Mouse (Mus musculus) thymus, adult 2 months (tissue): ENCODE results near the gene Glis3. TPM values are rescaled to one million over a fixed set of nuclear protein-coding genes. Genes with fewer than 3 reads are reported as not detected.

Experiments used
- DNase-seq: peaks from one replicate; pipeline ENCODE4 v3.0.0; 2021
- H3K27ac ChIP-seq: fragments of 200-500 bp; 2 replicates; pipeline ENCODE4 v1.5.1; 2012; ENCODE audit warnings: low read length, control low read depth; ENCODE audit not compliant: control insufficient read depth, insufficient read depth
- H3K27me3 ChIP-seq: fragments of 200-500 bp; 2 replicates; pipeline ENCODE4 v1.6.1; 2012; ENCODE audit warnings: mild to moderate bottlenecking, low read length, moderate library complexity, mixed read lengths; ENCODE audit not compliant: control insufficient read depth, insufficient read depth
- H3K36me3 ChIP-seq: fragments of 200-500 bp; 2 replicates; pipeline ENCODE4 v1.6.1; 2012; ENCODE audit warnings: mild to moderate bottlenecking, low read length, moderate library complexity; ENCODE audit not compliant: control insufficient read depth, insufficient read depth
- H3K4me1 ChIP-seq: fragments of 200-500 bp; replicated peaks from 2 replicates; pipeline ENCODE4 v1.6.1; 2012; ENCODE audit warnings: low read length; ENCODE audit not compliant: control insufficient read depth, insufficient read depth
- H3K4me3 ChIP-seq: fragments of 200-500 bp; 2 replicates; pipeline ENCODE4 v1.5.1; 2012; ENCODE audit warnings: mild to moderate bottlenecking, low read length, control low read depth, moderate library complexity; ENCODE audit not compliant: control insufficient read depth, insufficient read depth
- CTCF ChIP-seq: fragments of 200-500 bp; IDR thresholded peaks from 2 replicates; pipeline ENCODE4 v1.5.1; 2012; ENCODE audit warnings: mild to moderate bottlenecking, control low read depth, low read length, moderate library complexity, borderline replicate concordance; ENCODE audit not compliant: control insufficient read depth, poor library complexity, insufficient read depth; ENCODE audit errors: extremely low read depth
- POLR2A ChIP-seq: fragments of 200-500 bp; IDR thresholded peaks from 2 replicates; pipeline ENCODE4 v1.6.1; 2012; ENCODE audit warnings: mild to moderate bottlenecking, low read length, control low read depth, moderate library complexity; ENCODE audit not compliant: control insufficient read depth, poor library complexity, insufficient read depth; ENCODE audit errors: extremely low read depth
- WGBS: fragments of 180-500 bp; shearing (Covaris S2); methylation state at CpG from one replicate; pipeline ENCODE4 v1.1.7; 2018; 5-methylcytosine and 5-hydroxymethylcytosine counted together
- polyA plus RNA-seq: library from polyadenylated mRNA; depleted of rRNA; stranded (reverse); fragments of >200 nt; gene quantifications from 2 replicates; pipeline ENCODE4 v1.2.3, GENCODE M21; 2012

Glis3 gene
- polyA plus RNA-seq, 1 experiment = 1.8 TPM

DNA sequence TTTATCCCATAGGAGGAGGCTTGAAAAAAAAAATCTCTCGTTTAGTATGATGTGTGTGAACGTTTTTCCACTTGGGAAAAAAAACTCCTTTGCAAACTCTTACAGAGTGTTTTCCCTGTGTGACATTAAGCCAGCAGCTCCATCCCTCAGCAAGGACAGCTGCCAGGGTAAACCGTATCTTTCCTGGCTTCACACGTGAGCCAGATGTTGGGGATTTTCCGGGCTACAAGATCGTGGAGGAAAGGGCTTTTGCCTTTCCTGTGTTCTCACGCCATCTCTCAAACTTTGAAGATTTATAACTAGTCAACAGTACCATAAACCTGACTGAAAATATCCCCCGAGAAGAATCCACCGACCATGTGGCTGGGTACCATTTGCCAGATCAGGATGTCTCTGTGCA, 256.9 kb downstream of the Glis3 start:
- no peaks in the 10 kb centered on the region for H3K27me3 ChIP-seq
- DNase-seq = no peak
- no peak overlapping the region for H3K27ac ChIP-seq
- TF ChIP-seq POLR2A = no peak
- TF ChIP-seq CTCF = no peak
- no peak overlapping the region for H3K4me3 ChIP-seq
- H3K36me3 ChIP-seq = no peaks in the 10 kb centered on the region
- no peaks in the 10 kb centered on the region for H3K4me1 ChIP-seq
- 12% methylated on average over 9 of the region's 9 CpGs for WGBS

DNA sequence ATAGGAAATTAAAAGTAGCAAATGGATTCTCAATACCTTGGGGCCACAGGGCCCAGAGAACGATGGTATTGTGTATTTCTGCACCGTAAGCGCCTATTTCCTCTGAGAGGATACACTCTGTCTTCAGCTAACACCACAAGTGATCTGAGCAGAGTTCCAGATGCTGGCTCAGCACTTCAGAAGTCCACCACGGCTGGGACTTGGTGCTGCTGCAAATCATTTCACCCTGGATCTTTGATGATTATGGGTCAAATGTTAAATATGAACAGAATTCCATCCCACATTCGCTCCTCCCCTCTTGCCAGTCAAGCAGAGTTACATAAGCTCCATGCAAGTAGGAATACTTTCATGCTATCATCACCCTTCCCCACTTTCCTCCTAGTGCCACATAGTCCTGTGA, 263.8 kb downstream of the Glis3 start:
- WGBS = 76% methylated on average over 5 of the region's 5 CpGs
- Histone ChIP-seq H3K27ac (no peak overlapping the region), H3K4me1 (no peaks in the 10 kb centered on the region), H3K4me3 (no peak overlapping the region), H3K27me3 (no peaks in the 10 kb centered on the region), H3K36me3 (no peaks in the 10 kb centered on the region)
- no peak for TF ChIP-seq CTCF
- TF ChIP-seq POLR2A = no peak
- no peak for DNase-seq

DNA sequence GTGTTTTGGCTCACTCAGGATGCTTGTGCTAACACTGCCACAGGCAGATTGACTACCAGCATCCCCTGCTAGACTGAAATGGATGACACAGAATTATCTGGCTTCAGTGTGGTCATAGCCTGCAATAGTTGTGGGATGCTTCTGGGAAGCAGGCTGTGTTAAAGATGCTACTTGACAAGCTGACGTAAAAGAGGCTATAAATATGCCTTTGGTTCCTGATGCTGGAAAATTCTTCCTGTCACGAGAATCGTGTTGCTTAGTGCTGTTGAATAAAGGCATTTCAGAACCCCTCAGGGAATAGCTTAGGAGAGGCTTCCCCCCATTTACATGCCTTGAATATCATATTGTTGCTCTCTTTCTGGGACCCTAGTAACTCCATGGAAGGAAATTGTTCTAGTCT, 271.1 kb downstream of the Glis3 start:
- TF ChIP-seq CTCF (no peak), POLR2A (no peak)
- 97% methylated on average over 3 of the region's 3 CpGs for WGBS
- no peak overlapping the region for H3K27ac ChIP-seq
- H3K27me3 ChIP-seq = no peaks in the 10 kb centered on the region
- H3K36me3 ChIP-seq = no peaks in the 10 kb centered on the region
- H3K4me3 ChIP-seq = no peak overlapping the region
- DNase-seq = no peak
- no peaks in the 10 kb centered on the region for H3K4me1 ChIP-seq

DNA sequence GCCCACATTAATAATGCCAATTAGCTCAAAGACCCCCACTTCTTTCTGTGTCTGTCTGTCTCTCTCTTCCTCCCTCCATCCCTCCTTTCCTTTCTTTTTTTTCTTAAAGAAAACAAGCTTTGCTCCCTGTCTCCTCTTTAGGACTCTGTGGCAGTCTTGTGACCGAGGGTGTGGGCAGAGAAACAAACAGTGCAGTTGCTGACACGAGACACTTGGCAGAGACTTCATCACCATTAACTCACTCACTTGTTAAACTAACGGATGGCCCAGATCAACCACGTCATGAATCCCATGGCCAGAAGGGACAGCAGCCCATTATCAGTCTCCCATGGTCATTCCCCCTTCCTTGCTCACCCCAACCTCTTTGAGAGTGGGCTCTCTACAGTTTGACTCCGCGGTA, 276.9 kb downstream of the Glis3 start:
- Histone ChIP-seq H3K4me3 (no peak overlapping the region), H3K27ac (no peak overlapping the region), H3K4me1 (no peaks in the 10 kb centered on the region), H3K27me3 (no peaks in the 10 kb centered on the region), H3K36me3 (no peaks in the 10 kb centered on the region)
- WGBS = 90% methylated on average over 6 of the region's 6 CpGs
- TF ChIP-seq CTCF = no peak
- no peak for TF ChIP-seq POLR2A
- DNase-seq = no peak

DNA sequence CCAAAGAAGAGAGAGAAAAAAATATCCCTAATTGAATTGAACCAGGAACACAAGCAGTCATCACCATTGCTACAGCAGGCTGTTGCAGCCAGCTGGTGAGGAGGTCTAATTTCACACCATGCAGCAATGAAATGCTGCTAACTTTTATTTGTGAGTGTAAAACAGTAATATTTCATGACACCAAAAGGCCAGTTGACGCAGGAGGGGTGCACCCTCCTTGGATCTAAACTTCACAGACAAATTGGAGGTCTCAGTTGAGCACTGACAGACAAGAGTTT, 284.4 kb downstream of the Glis3 start:
- Histone ChIP-seq H3K4me3 (no peak overlapping the region), H3K36me3 (no peaks in the 10 kb centered on the region), H3K4me1 (no peaks in the 10 kb centered on the region), H3K27ac (no peak overlapping the region), H3K27me3 (no peaks in the 10 kb centered on the region)
- DNase-seq = no peak
- 100% methylated on average over 1 of the region's 1 CpGs for WGBS
- TF ChIP-seq CTCF (no peak), POLR2A (no peak)

DNA sequence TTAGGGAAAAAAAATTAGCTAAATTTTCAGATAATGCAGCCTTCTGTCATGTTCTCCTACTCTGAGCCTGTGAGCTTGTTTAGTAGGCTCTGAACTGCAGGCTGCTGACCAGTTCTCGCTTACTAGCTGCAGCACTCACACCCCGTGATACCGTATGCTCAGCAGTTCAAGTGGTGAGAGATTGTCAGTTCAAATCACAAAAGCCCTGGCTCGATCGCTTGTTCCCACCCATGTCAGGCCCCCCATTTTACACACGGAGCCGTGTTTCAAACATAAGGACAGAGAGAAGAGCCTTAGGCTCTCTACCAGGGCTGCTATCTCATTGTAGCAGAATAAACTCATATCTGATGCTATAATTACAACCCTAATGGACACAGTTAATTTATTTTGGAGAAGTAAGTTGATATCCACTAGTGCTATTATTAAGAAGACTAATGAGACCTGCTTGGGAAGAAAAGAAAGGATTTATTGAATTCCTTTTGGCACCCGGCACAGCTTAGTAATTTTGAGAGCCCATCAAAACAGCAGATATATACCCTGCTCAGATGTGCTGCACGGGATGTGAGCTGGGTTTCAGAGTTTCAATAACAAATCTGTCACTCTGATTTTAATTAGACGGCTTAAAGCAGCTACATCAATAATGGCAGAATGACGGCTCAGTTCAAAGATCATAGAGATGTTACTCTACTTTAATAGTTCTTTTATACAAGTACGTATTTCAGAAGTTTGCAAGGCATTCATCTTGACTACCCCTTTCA, 284.9 kb downstream of the Glis3 start:
- Histone ChIP-seq H3K36me3 (no peaks in the 10 kb centered on the region), H3K27ac (no peak overlapping the region), H3K4me1 (no peaks in the 10 kb centered on the region), H3K4me3 (no peak overlapping the region), H3K27me3 (no peaks in the 10 kb centered on the region)
- no peak for DNase-seq
- WGBS = 94% methylated on average over 12 of the region's 12 CpGs
- TF ChIP-seq CTCF = no peak
- TF ChIP-seq POLR2A = no peak

DNA sequence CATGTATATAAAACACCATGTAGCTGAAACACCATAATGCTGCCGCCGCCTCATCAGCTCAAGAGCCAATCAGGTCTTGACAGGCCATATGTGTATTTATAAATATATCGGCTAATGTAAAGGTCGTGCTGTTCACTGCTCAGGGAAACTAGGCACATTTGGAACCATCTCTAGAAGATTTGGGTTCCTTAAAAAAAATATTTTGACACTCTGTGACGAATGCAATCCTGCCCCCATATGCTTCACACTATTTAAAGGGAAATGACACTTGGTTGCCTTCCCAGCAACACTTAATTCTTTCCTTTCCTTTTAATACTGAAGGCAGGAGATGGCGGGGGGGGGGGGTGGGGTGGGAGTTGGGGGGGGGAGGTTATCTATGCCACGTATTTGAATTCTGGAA, 286.1 kb downstream of the Glis3 start:
- H3K4me3 ChIP-seq = no peak overlapping the region
- H3K27ac ChIP-seq = no peak overlapping the region
- no peaks in the 10 kb centered on the region for H3K36me3 ChIP-seq
- 95% methylated on average over 7 of the region's 7 CpGs for WGBS
- no peak for DNase-seq
- H3K4me1 ChIP-seq = no peaks in the 10 kb centered on the region
- no peak for TF ChIP-seq CTCF
- TF ChIP-seq POLR2A = no peak
- no peaks in the 10 kb centered on the region for H3K27me3 ChIP-seq
